Mouse (Mus musculus) layer of hippocampus, postnatal 25 days (tissue): ENCODE measurements around the gene Slc25a11. TPM values are rescaled to one million over a fixed set of nuclear protein-coding genes. Genes with fewer than 3 reads are reported as not detected.

Experiments used
- DNase-seq, 2 experiments: peaks; one replicate each; pipeline ENCODE4 v3.0.0; 2022; ENCODE audit warnings: mixed read lengths in 2 of 2, low spot score in 1 of 2; ENCODE audit errors: extremely low spot score in 1 of 2
- total RNA-seq, 2 experiments: library from RNA; stranded (reverse); gene quantifications; 2 replicates each; pipeline ENCODE4 v1.2.3; 2021

Slc25a11 gene
- total RNA-seq, 2 experiments from 2014 or later = 127 to 129 TPM

- DNase-seq = no peak
Measured at GRCm38 (mm10) chr11:70652884-70653344, 5.6 kb upstream of the Slc25a11 start.

GRCm38 (mm10) chr11:70652029-70652883, 5.0 kb upstream of the Slc25a11 start:
- DNase-seq = no peak

- DNase-seq = no peak
Measured at GRCm38 (mm10) chr11:70651391-70651790, 4.1 kb upstream of the Slc25a11 start.

- DNase-seq = no peak
Measured at GRCm38 (mm10) chr11:70650322-70651175, 3.3 kb upstream of the Slc25a11 start.

GRCm38 (mm10) chr11:70649185-70649734, 2.0 kb upstream of the Slc25a11 start:
- no peak for DNase-seq

- no peak for DNase-seq
Measured at GRCm38 (mm10) chr11:70648512-70648911, 1.2 kb upstream of the Slc25a11 start.

GRCm38 (mm10) chr11:70647716-70648420, 589 bp upstream of the Slc25a11 start:
- DNase-seq = no peak

GRCm38 (mm10) chr11:70646259-70646555, 1.1 kb downstream of the Slc25a11 start:
- DNase-seq = no peak

- no peak for DNase-seq
Measured at GRCm38 (mm10) chr11:70645461-70646258, 1.6 kb downstream of the Slc25a11 start.

- no peak for DNase-seq
Measured at GRCm38 (mm10) chr11:70644564-70645103, 2.6 kb downstream of the Slc25a11 start.

GRCm38 (mm10) chr11:70643051-70643450, 4.2 kb downstream of the Slc25a11 start:
- DNase-seq = no peak

GRCm38 (mm10) chr11:70641241-70641640, 6.0 kb downstream of the Slc25a11 start:
- DNase-seq = no peak

GRCm38 (mm10) chr11:70639976-70640375, 7.3 kb downstream of the Slc25a11 start:
- DNase-seq = no peak

GRCm38 (mm10) chr11:70638714-70639278, 8.5 kb downstream of the Slc25a11 start, which contains the start of gene Gp1ba:
Gene Gp1ba (plus strand): TSS chr11:70639122.
- DNase-seq = no peak

- no peak for DNase-seq
Measured at GRCm38 (mm10) chr11:70638293-70638692, 9.0 kb downstream of the Slc25a11 start.

- DNase-seq = no peak
Measured at GRCm38 (mm10) chr11:70637764-70638163, 9.5 kb downstream of the Slc25a11 start.

- no peak for DNase-seq
Measured at GRCm38 (mm10) chr11:70635601-70636000, 11.7 kb downstream of the Slc25a11 start.

GRCm38 (mm10) chr11:70630129-70630528, 17.1 kb downstream of the Slc25a11 start:
- DNase-seq = no peak

GRCm38 (mm10) chr11:70629557-70629956, 17.7 kb downstream of the Slc25a11 start:
- DNase-seq = no peak
